Mouse (Mus musculus) heart, adult 2 months (tissue): Measurements from ENCODE around the gene Ramp2.

Source experiments
- CTCF ChIP-seq: fragments of 200-600 bp; IDR thresholded peaks from 2 replicates; pipeline ENCODE4 v1.8.1; 2022; ENCODE audit warnings: antibody characterized with exemption, mild to moderate bottlenecking, moderate library complexity
- EP300 ChIP-seq: fragments of 200-500 bp; IDR thresholded peaks from 2 replicates; pipeline ENCODE4 v1.6.1; 2011; ENCODE audit warnings: low read depth, low read length, control low read depth; ENCODE audit not compliant: insufficient read depth
- POLR2A ChIP-seq: fragments of 200-500 bp; IDR thresholded peaks from 2 replicates; pipeline ENCODE4 v1.6.1; 2011; ENCODE audit warnings: mild to moderate bottlenecking, low read depth, low read length, control low read depth; ENCODE audit not compliant: insufficient read depth

DNA sequence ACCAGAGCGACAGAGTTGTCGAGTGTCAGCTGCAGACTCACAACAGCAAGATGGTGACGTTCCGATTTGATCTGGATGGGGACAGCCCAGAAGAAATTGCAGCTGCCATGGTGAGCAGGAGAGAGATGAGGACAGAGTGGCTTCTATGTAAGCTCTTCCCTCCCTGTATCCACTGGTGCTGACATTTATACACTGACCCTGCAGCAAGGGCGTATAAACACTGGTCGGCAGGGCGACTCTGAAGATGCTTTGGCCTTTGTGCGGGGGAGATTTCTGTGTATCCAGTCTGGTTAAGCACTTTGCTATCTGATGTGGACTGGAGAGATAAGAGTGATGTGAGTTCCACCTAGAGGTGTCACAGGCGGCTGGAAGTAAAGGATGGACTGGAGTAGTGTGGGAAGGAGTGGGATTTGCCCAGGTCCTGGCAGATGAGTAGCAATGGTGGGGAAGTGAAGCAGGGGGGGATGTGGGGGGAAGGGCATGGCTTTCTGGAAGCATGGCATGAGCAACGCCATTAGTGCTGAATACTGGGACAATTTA, 23.8 kb downstream of the Ramp2 start:
- TF ChIP-seq CTCF (no peak), POLR2A (no peak), EP300 (no peak)
